11 mouse cellular contexts compared by ENCODE assay signal in genomic region chr2:165717182-165718176, GRCm38 (mm10).
DNase-seq lines count a peak whose midpoint lies in the region; ATAC-seq lines count a peak whose summit lies in the region.
"Had no signal": no experiment of that assay in that cellular context is flagged by ENCODE, and none has a peak within 500 bp of the region (broad histone marks: within the 10 kb centered on the region; RNA-seq: fewer than 3 reads in every experiment).

No protein-coding gene starts in this region.

- peak; percentile 7 for DNase-seq in midbrain, embryonic 14.5 days
- peak; percentile 77 for DNase-seq in ZHBTc4 (ENCODE audit: low read depth, low spot score)
- DNase-seq in testis, postnatal 10 days (ENCODE audit: low spot score) = peak; percentile 55
- DNase-seq in adrenal gland, postnatal 4 days (ENCODE audit: low spot score in 2 of 2) = no peak

- no peak overlapping the region for H3K4me3 ChIP-seq in hindbrain, embryonic 13.5 days
- no peak overlapping the region for H3K4me3 ChIP-seq in hindbrain, embryonic 12.5 days
- H3K4me3 ChIP-seq in midbrain, embryonic 14.5 days (replicated peaks; ENCODE audit: low read depth, low read length) = no peak overlapping the region
- no peak overlapping the region for H3K4me3 ChIP-seq in midbrain, embryonic 13.5 days (replicated peaks)
- H3K4me3 ChIP-seq: layer of hippocampus, adult 2 months; limb, embryonic 12.5 days; myocyte had no signal

- H3K9me3 ChIP-seq in hindbrain, embryonic 13.5 days = no peaks in the 10 kb centered on the region
- H3K9me3 ChIP-seq in hindbrain, embryonic 12.5 days (replicated peaks) = 0 out of 2 replicates have a peak, but pooled peaks cover 2% of the 10 kb centered on the region
- no peaks in the 10 kb centered on the region for H3K9me3 ChIP-seq in midbrain, embryonic 14.5 days (ENCODE audit: control insufficient read depth, low read length)
- peaks cover 2% of the 10 kb centered on the region; the same call in 1 of the 2 replicates for H3K9me3 ChIP-seq in midbrain, embryonic 13.5 days

- peaks cover 11% of the 10 kb centered on the region for H3K36me3 ChIP-seq in hindbrain, embryonic 13.5 days
- H3K36me3 ChIP-seq in hindbrain, embryonic 12.5 days = peaks cover 10% of the 10 kb centered on the region; the same call in 1 of the 2 replicates
- H3K36me3 ChIP-seq in midbrain, embryonic 14.5 days (ENCODE audit: control insufficient read depth, insufficient read depth, low read length) = no peaks in the 10 kb centered on the region
- no peaks in the 10 kb centered on the region for H3K36me3 ChIP-seq in midbrain, embryonic 13.5 days
- H3K36me3 ChIP-seq: G1E; limb, embryonic 12.5 days had no signal

- H3K9ac ChIP-seq in hindbrain, embryonic 13.5 days = no peak overlapping the region
- no peak overlapping the region for H3K9ac ChIP-seq in hindbrain, embryonic 12.5 days
- H3K9ac ChIP-seq in midbrain, embryonic 14.5 days (replicated peaks; ENCODE audit: low read length) = no peak overlapping the region
- no peak overlapping the region for H3K9ac ChIP-seq in midbrain, embryonic 13.5 days (replicated peaks)
- H3K9ac ChIP-seq: limb, embryonic 12.5 days had no signal

- H3K4me2 ChIP-seq in hindbrain, embryonic 13.5 days = no peak overlapping the region
- no peak overlapping the region for H3K4me2 ChIP-seq in hindbrain, embryonic 12.5 days (replicated peaks)
- no peak overlapping the region for H3K4me2 ChIP-seq in midbrain, embryonic 14.5 days (ENCODE audit: low read length)
- no peak overlapping the region for H3K4me2 ChIP-seq in midbrain, embryonic 13.5 days (replicated peaks)
- H3K4me2 ChIP-seq: limb, embryonic 12.5 days had no signal

- peaks cover 10% of the 10 kb centered on the region; the same call in 1 of the 2 replicates for H3K4me1 ChIP-seq in hindbrain, embryonic 13.5 days (replicated peaks)
- H3K4me1 ChIP-seq in hindbrain, embryonic 12.5 days = peaks cover 7% of the 10 kb centered on the region
- peaks cover 4% of the 10 kb centered on the region; the same call in 1 of the 2 replicates for H3K4me1 ChIP-seq in midbrain, embryonic 14.5 days (ENCODE audit: control insufficient read depth, insufficient read depth, low read length)
- 0 out of 2 replicates have a peak, but pooled peaks cover 8% of the 10 kb centered on the region for H3K4me1 ChIP-seq in midbrain, embryonic 13.5 days (replicated peaks)
- H3K4me1 ChIP-seq: limb, embryonic 12.5 days had no signal

- H3K27ac ChIP-seq in hindbrain, embryonic 13.5 days = no peak overlapping the region
- H3K27ac ChIP-seq in hindbrain, embryonic 12.5 days = no peak overlapping the region
- H3K27ac ChIP-seq in midbrain, embryonic 14.5 days (replicated peaks; ENCODE audit: low read depth, low read length) = no peak overlapping the region
- no peak overlapping the region for H3K27ac ChIP-seq in midbrain, embryonic 13.5 days
- H3K27ac ChIP-seq: layer of hippocampus, adult 2 months; limb, embryonic 12.5 days had no signal

- peak; percentile 36; the same call in 1 of the 2 replicates for ATAC-seq in hindbrain, embryonic 13.5 days (ENCODE audit: low FRiP score)
- no peak for ATAC-seq in hindbrain, embryonic 12.5 days (ENCODE audit: low FRiP score)
- no peak for ATAC-seq in midbrain, embryonic 14.5 days (ENCODE audit: low FRiP score, low TSS enrichment)
- no peak for ATAC-seq in midbrain, embryonic 13.5 days

- WGBS in hindbrain, embryonic 13.5 days = 56% methylated on average over 23 of the region's 23 CpGs
- WGBS in hindbrain, embryonic 12.5 days = 57% methylated on average over 23 of the region's 23 CpGs
- WGBS in midbrain, embryonic 14.5 days = 63% methylated on average over 22 of the region's 23 CpGs
- WGBS in midbrain, embryonic 13.5 days = 65% methylated on average over 23 of the region's 23 CpGs

- no peaks in the 10 kb centered on the region for H3K27me3 ChIP-seq in hindbrain, embryonic 13.5 days
- H3K27me3 ChIP-seq in hindbrain, embryonic 12.5 days = no peaks in the 10 kb centered on the region
- H3K27me3 ChIP-seq in midbrain, embryonic 14.5 days (ENCODE audit: control insufficient read depth, insufficient read depth, low read length) = no peaks in the 10 kb centered on the region
- no peaks in the 10 kb centered on the region for H3K27me3 ChIP-seq in midbrain, embryonic 13.5 days

Comparison
In these comparisons a context has a peak if more than half of its experiments do, and no peak if none do; other contexts are left out.
1. DNase-seq: peak in midbrain, embryonic 14.5 days (single experiment), ZHBTc4 (single experiment) and testis, postnatal 10 days (single experiment); none in adrenal gland, postnatal 4 days (0 of 2).